Mouse (Mus musculus) embryonic facial prominence, embryonic 12.5 days (tissue): Measurements from ENCODE around the gene Arhgap20. TPM values are rescaled to one million over a fixed set of nuclear protein-coding genes. Genes with fewer than 3 reads are reported as not detected.
A peak's percentile ranks its signal among the peaks of the same experiment; 100 is the strongest.

Source experiments
- ATAC-seq: fragments of 200-750 bp; cut with Nextera tagmentation; 2 replicates; pipeline ENCODE4 v1.8.0; 2017; ENCODE audit not compliant: insufficient number of reproducible peaks, insufficient read depth, low FRiP score, low TSS enrichment
- H3K27ac ChIP-seq: fragments of 300-500 bp; sonication (generic); 2 replicates; pipeline ENCODE4 v1.5.1; 2016; ENCODE audit warnings: mild to moderate bottlenecking
- H3K27me3 ChIP-seq: fragments of 300-500 bp; sonication (generic); 2 replicates; pipeline ENCODE4 v1.6.1; 2016; ENCODE audit warnings: mild to moderate bottlenecking, moderate library complexity
- H3K36me3 ChIP-seq: fragments of 300-500 bp; sonication (generic); 2 replicates; pipeline ENCODE4 v1.6.1; 2016; ENCODE audit warnings: mild to moderate bottlenecking
- H3K4me1 ChIP-seq: fragments of 300-500 bp; sonication (generic); 2 replicates; pipeline ENCODE4 v1.6.1; 2016
- H3K4me2 ChIP-seq: fragments of 300-500 bp; sonication (generic); replicated peaks from 2 replicates; pipeline ENCODE4 v1.6.1; 2016; ENCODE audit warnings: mild to moderate bottlenecking, moderate library complexity
- H3K4me3 ChIP-seq: fragments of 300-500 bp; sonication (generic); 2 replicates; pipeline ENCODE4 v1.5.1; 2016; ENCODE audit warnings: mild to moderate bottlenecking
- H3K9ac ChIP-seq: fragments of 300-500 bp; sonication (generic); 2 replicates; pipeline ENCODE4 v1.6.1; 2016; ENCODE audit warnings: mild to moderate bottlenecking, moderate library complexity
- H3K9me3 ChIP-seq: fragments of 300-500 bp; sonication (generic); 2 replicates; pipeline ENCODE4 v1.6.1; 2016; ENCODE audit warnings: mild to moderate bottlenecking, moderate library complexity
- WGBS: fragments of 180-500 bp; shearing (Covaris S2); methylation state at CpG from one replicate; pipeline ENCODE4 v1.1.7; 2016; 5-methylcytosine and 5-hydroxymethylcytosine counted together
- polyA plus RNA-seq: library from polyadenylated mRNA; unstranded; fragments of >200 nt; fragmentation: Nextera tagmentation; extraction: Ambion mirVana; gene quantifications from 2 replicates; pipeline ENCODE4 v1.2.1, GENCODE M21; 2016

The Arhgap20 gene
- 5.9 and 6.5 TPM in 2 replicates for polyA plus RNA-seq

DNA sequence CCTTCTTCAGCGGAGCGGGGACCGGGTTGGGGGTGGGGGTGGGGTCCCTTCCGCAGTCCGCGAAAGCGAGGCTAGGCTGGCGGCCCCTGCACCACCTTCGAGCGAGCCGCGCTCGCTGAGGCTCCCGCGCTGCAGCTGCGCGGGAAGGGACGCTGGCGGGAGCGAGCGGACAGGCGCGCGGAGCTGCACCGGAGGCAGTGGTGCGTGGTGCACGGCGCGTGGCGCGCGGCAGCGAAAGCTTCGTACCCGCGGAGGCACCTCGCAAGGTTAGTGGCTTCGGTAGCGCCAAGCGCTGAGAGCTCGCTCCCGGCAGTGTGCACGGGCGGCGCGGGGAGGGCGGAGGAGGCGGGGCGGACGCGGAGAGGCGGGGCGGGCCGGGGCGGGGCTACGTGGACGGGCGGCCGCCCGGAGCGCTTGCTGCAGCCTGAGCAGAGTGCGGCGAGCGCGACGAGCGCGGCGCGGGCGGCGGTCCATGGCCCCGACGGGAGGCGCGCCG lies at the start of gene Arhgap20:
Gene Arhgap20 (plus strand): TSS at position 417 of the 496 bp plus-strand sequence.
- peak within 1 kb of the TSS; percentile 70 for H3K4me3 ChIP-seq
- H3K36me3 ChIP-seq: no peaks in the 10 kb centered on the region
- peak within 1 kb of the TSS; percentile 92 for H3K4me2 ChIP-seq
- peak within 1 kb of the TSS; percentile 36; the same call in 1 of the 2 replicates for H3K27ac ChIP-seq
- 0 out of 2 replicates have a peak, but pooled peaks cover 9% of the 10 kb centered on the region for H3K4me1 ChIP-seq
- H3K9ac ChIP-seq: peak within 1 kb of the TSS; percentile 63
- H3K27me3 ChIP-seq: peaks cover 62% of the 10 kb centered on the region
- peak; percentile 93 for ATAC-seq
- 1% methylated on average over 59 of the region's 77 CpGs for WGBS
- H3K9me3 ChIP-seq: no peaks in the 10 kb centered on the region

GRCm38 (mm10) chr9:51718793-51719192 lies 46.3 kb upstream of the Arhgap20 start:
- Histone ChIP-seq H3K36me3 (no peaks in the 10 kb centered on the region), H3K9me3 (no peaks in the 10 kb centered on the region), H3K27ac (no peak overlapping the region), H3K4me3 (no peak overlapping the region), H3K4me1 (no peaks in the 10 kb centered on the region), H3K27me3 (no peaks in the 10 kb centered on the region), H3K9ac (no peak overlapping the region), H3K4me2 (no peak overlapping the region)
- no peak for ATAC-seq
- 92% methylated on average over 3 of the region's 3 CpGs for WGBS

DNA sequence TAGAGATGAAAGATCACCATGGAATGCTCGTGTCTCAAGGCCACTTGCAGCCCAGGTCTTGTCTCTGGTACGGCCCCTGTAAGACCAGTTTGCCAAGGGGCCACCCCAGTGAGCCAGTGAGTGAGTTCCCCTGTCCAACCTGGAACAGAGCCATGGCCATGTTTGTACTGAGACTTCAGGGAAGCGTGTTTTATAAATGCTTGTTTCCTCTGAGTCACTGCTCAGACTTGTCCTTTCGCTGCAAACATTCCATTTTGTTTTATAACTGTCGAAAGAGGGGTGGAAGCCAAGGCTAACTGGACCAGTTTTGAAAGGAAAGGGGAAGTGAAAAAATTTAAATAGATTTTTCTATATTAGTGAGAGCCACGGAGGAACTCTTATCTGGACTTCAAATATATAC lies 37.2 kb upstream of the Arhgap20 start:
- Histone ChIP-seq H3K27ac (no peak overlapping the region), H3K4me2 (no peak overlapping the region), H3K4me3 (no peak overlapping the region), H3K27me3 (no peaks in the 10 kb centered on the region), H3K9ac (no peak overlapping the region), H3K36me3 (no peaks in the 10 kb centered on the region), H3K9me3 (no peaks in the 10 kb centered on the region), H3K4me1 (no peaks in the 10 kb centered on the region)
- ATAC-seq: no peak
- WGBS: 54% methylated on average over 6 of the region's 6 CpGs

DNA sequence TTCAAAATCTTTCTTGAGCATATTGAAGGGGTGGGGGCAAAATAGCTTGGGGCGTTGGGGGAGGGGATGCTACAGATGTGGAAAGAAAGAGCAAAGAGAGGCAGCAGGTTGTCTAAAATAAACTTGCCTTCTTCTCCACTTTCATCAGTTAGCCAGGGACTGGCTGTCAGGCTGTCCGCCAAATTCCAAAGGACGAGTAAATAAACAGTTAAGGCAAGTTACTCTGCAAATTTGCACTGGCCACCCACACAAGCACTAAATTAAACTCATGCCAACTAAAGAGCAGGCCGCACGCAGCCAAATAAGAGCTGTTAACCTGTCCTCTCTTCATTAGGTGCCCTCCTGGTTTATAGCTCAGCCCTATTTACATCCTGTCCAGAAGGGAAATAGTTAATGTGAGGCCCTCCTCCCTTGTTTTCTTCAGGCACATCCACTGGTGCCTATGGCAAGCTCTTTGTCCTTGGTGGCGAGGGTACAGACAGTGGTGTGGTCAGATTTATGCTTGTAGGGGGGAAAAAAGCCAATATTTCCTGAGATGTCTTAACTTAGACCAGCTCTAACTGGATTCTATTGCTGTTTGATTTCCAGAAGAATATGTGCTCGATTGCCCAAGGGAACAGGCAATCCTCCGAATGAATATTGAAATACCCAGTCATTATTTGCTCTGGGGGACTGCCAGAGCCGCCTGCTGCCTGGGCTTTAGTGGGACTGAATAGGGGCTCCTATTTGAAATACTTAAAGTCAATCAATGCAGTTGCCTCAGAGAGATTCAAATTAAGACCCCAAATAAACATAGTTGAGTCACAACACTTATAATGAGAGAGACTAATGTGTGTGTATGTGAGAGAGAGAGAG lies 29.7 kb upstream of the Arhgap20 start:
- no peaks in the 10 kb centered on the region for H3K36me3 ChIP-seq
- peaks cover 5% of the 10 kb centered on the region; the same call in 1 of the 2 replicates for H3K4me1 ChIP-seq
- no peaks in the 10 kb centered on the region for H3K27me3 ChIP-seq
- H3K4me3 ChIP-seq: no peak overlapping the region
- no peak overlapping the region for H3K9ac ChIP-seq
- no peak overlapping the region for H3K4me2 ChIP-seq
- WGBS: 53% methylated on average over 9 of the region's 9 CpGs
- H3K9me3 ChIP-seq: no peaks in the 10 kb centered on the region
- no peak for ATAC-seq
- H3K27ac ChIP-seq: no peak overlapping the region

DNA sequence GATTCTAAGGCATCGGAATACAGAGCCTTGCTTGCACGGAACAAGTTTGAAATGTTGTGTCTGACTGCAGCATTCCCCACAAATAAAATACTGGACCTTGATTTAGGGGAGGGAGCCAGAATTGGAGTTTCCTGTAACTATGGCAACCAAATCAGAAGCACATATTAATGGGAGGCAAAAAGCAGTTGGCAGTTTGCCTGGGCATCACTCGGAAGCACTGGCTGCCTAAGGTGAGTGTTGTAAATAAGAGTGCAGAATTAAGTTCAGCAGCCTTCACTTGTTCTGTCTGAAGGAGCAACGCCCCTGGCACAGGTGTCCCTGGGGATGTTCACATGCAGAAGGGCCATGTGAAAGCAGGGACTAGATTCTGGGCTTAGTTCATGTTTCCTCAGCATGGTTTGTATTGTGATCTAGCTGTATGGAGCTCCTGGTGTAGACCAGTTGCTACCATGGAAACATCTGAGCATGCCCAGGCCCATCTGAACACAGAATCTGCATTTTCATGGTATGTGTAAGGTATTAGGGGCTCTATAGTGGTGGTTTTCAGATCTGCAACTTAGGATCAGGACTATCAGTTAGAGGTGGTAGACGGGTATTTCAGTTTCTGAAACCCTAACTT lies 28.3 kb upstream of the Arhgap20 start:
- no peak overlapping the region for H3K9ac ChIP-seq
- WGBS: 75% methylated on average over 5 of the region's 5 CpGs
- no peak overlapping the region for H3K4me3 ChIP-seq
- H3K9me3 ChIP-seq: no peaks in the 10 kb centered on the region
- no peaks in the 10 kb centered on the region for H3K27me3 ChIP-seq
- no peaks in the 10 kb centered on the region for H3K36me3 ChIP-seq
- H3K27ac ChIP-seq: no peak overlapping the region
- H3K4me2 ChIP-seq: no peak overlapping the region
- no peak for ATAC-seq
- H3K4me1 ChIP-seq: peaks cover 5% of the 10 kb centered on the region; the same call in 1 of the 2 replicates

GRCm38 (mm10) chr9:51738349-51738748 lies 26.8 kb upstream of the Arhgap20 start:
- Histone ChIP-seq H3K4me3 (no peak overlapping the region), H3K4me1 (peaks cover 5% of the 10 kb centered on the region; the same call in 1 of the 2 replicates), H3K4me2 (no peak overlapping the region), H3K9ac (no peak overlapping the region), H3K9me3 (no peaks in the 10 kb centered on the region), H3K27ac (no peak overlapping the region), H3K27me3 (no peaks in the 10 kb centered on the region), H3K36me3 (no peaks in the 10 kb centered on the region)
- ATAC-seq: no peak
- WGBS: 91% methylated on average over 9 of the region's 9 CpGs

DNA sequence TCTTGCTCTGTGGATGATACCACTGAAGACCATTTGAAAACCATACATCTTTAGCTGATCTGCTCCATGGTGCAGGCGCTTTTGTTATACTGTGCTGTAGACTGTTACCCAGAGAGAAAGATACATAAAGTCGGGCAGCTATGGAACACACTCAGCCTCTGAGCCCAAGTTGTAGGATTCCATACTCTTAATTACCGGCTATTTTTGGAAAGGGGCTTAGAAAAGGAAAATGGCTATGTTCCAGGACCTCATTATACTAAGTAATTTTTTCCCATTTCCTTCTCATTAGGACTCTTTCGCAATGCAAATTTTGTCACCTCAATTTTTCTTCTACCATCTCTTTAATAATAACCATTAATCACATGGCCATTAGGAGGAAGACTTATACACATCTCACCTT lies 25.3 kb upstream of the Arhgap20 start:
- no peak for ATAC-seq
- Histone ChIP-seq H3K4me3 (no peak overlapping the region), H3K27ac (no peak overlapping the region), H3K9ac (no peak overlapping the region), H3K4me2 (no peak overlapping the region), H3K27me3 (no peaks in the 10 kb centered on the region), H3K9me3 (no peaks in the 10 kb centered on the region), H3K4me1 (peaks cover 5% of the 10 kb centered on the region; the same call in 1 of the 2 replicates), H3K36me3 (no peaks in the 10 kb centered on the region)
- 88% methylated on average over 4 of the region's 4 CpGs for WGBS

- Histone ChIP-seq H3K4me2 (no peak overlapping the region), H3K4me3 (no peak overlapping the region), H3K9ac (no peak overlapping the region), H3K4me1 (0 out of 2 replicates have a peak, but pooled peaks cover 3% of the 10 kb centered on the region), H3K9me3 (no peaks in the 10 kb centered on the region), H3K36me3 (no peaks in the 10 kb centered on the region), H3K27ac (no peak overlapping the region), H3K27me3 (no peaks in the 10 kb centered on the region)
- 52% methylated on average over 4 of the region's 4 CpGs for WGBS
- ATAC-seq: no peak
These were observed 15.0 kb upstream of the Arhgap20 start for GRCm38 (mm10) chr9:51750144-51750543.

DNA sequence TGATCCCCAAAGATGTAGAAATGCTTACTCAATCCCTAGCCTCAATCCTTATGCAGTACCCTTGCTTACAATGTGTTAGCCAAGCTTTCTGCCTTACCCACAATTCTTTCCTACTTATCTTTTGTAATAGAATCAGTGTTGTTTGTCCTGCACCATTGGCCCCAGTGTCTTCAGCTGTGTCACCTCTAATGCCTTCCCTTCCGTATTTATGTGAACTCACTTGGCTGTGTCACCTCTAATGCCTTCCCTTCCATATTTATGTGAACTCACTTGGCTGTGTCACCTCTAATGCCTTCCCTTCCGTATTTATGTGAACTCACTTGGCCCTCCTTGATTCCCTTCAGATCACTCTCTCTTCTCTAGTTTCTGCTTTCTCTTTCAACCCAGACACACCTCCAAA lies 4.1 kb upstream of the Arhgap20 start:
- no peak overlapping the region for H3K27ac ChIP-seq
- 82% methylated on average over 2 of the region's 2 CpGs for WGBS
- H3K27me3 ChIP-seq: peaks cover 37% of the 10 kb centered on the region
- no peaks in the 10 kb centered on the region for H3K36me3 ChIP-seq
- no peak overlapping the region for H3K9ac ChIP-seq
- 0 out of 2 replicates have a peak, but pooled peaks cover 6% of the 10 kb centered on the region for H3K4me1 ChIP-seq
- ATAC-seq: no peak
- H3K4me2 ChIP-seq: no peak overlapping the region
- no peaks in the 10 kb centered on the region for H3K9me3 ChIP-seq
- H3K4me3 ChIP-seq: no peak overlapping the region

DNA sequence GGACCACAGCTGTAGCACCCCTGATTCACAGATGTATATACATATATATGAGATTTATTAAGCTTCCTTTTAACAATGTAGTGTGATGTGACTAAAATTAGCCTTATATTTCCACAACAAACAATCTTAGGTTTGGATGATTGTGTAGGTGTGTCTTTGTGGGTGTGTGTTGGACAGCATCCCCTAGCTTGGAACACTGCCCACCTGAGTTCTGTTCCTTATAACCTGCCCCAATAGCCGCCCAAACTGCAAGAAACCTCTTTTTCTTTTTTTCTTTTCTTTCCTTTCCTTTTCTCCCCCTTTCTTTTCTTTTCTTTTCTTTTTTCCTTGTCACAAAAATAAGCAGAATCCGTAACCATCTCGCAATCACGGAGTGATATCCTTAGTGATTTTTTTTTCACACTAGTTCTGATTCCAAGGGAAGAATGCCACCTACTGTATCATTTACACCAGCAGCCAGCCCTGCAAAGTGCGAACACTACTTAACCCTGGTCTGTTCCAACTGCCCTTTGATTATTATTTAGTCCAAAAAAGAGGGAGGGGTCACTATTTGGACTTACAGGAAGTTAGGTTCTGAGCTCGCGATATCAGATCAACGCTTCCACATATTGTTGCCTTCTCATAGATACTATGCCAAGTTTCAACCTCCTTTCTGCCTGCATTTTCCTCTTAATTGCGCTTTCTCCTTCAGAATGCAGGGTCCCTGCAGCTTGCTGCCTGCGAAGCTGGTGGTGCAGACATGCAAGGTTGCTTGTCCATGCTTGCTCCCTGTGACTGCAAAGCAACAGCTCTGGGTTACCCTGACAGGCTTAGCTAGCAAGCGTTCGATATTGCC lies 879 bp upstream of the Arhgap20 start:
- Histone ChIP-seq H3K9me3 (no peaks in the 10 kb centered on the region), H3K4me1 (0 out of 2 replicates have a peak, but pooled peaks cover 9% of the 10 kb centered on the region), H3K27ac (no peak overlapping the region), H3K4me2 (peak overlapping the region; percentile 92), H3K4me3 (peak overlapping the region; percentile 70), H3K27me3 (peaks cover 62% of the 10 kb centered on the region), H3K9ac (peak overlapping the region; percentile 63), H3K36me3 (no peaks in the 10 kb centered on the region)
- WGBS: 9% methylated on average over 12 of the region's 12 CpGs
- ATAC-seq: peak; percentile 39
